Mouse (Mus musculus): ENCODE results near the gene Cebpzos. TPM values are rescaled to one million over a fixed set of nuclear protein-coding genes. Genes with fewer than 3 reads are reported as not detected.

Gene Cebpzos
- polyA plus RNA-seq, 1 experiment from 2014 or later, result 146 TPM

GRCm38 (mm10) chr17:78888554-78888953 is 27.7 kb upstream of the Cebpzos start:
- no peaks in the 10 kb centered on the region for H3K9me3 ChIP-seq (replicated peaks; ENCODE audit: low read length)
- H3K36me3 ChIP-seq (ENCODE audit: insufficient read depth, low read length), result no peaks in the 10 kb centered on the region
- ATAC-seq (replicated peaks; ENCODE audit: low FRiP score, low read depth) (no peak), DNase-seq (ENCODE audit: low spot score) (no peak)
- WGBS, result 78% methylated on average over 4 of the region's 4 CpGs
- H3K4me1 ChIP-seq (replicated peaks; ENCODE audit: insufficient read depth, low read length), result no peaks in the 10 kb centered on the region
- no peak overlapping the region for H3K27ac ChIP-seq
- H3K27me3 ChIP-seq (ENCODE audit: insufficient read depth, low read length), result no peaks in the 10 kb centered on the region
- H3K9ac ChIP-seq (ENCODE audit: low read depth, low read length), result no peak overlapping the region
- TF ChIP-seq CTCF (IDR thresholded peaks at IDR 0.05; ENCODE audit: low read depth), result no peak
- no peak overlapping the region for H3K4me2 ChIP-seq (ENCODE audit: low read length)
- H3K4me3 ChIP-seq (replicated peaks; ENCODE audit: low read depth, low read length), result no peak overlapping the region

DNA sequence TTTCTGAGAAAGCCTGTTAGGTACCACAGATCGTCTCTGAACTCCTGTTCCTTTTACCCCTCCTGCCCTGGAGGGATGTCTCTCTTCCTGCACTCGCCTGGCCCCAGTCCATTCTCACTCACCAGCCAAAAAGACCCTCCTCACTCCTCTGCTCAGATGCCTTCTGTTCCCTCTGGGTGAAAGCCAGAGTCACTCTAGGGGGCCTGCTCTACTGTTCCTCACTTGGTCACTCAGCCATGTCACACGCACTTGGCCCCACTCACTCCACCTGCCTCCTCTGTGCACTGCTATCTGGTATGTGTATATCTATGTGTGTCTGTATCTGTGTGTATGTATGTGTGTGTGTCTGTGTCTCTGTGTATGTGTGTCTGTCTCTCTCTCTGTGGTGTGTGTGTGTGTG is 27.1 kb upstream of the Cebpzos start:
- Histone ChIP-seq H3K4me3 (replicated peaks; ENCODE audit: low read depth, low read length) (no peak overlapping the region), H3K9ac (ENCODE audit: low read depth, low read length) (no peak overlapping the region), H3K27ac (no peak overlapping the region), H3K4me2 (ENCODE audit: low read length) (no peak overlapping the region), H3K9me3 (replicated peaks; ENCODE audit: low read length) (no peaks in the 10 kb centered on the region), H3K36me3 (ENCODE audit: insufficient read depth, low read length) (no peaks in the 10 kb centered on the region), H3K27me3 (ENCODE audit: insufficient read depth, low read length) (no peaks in the 10 kb centered on the region), H3K4me1 (replicated peaks; ENCODE audit: insufficient read depth, low read length) (no peaks in the 10 kb centered on the region)
- WGBS, result 48% methylated on average over 3 of the region's 3 CpGs
- no peak for TF ChIP-seq CTCF (IDR thresholded peaks at IDR 0.05; ENCODE audit: low read depth)
- no peak for ATAC-seq (replicated peaks; ENCODE audit: low FRiP score, low read depth)
- no peak for DNase-seq (ENCODE audit: low spot score)

DNA sequence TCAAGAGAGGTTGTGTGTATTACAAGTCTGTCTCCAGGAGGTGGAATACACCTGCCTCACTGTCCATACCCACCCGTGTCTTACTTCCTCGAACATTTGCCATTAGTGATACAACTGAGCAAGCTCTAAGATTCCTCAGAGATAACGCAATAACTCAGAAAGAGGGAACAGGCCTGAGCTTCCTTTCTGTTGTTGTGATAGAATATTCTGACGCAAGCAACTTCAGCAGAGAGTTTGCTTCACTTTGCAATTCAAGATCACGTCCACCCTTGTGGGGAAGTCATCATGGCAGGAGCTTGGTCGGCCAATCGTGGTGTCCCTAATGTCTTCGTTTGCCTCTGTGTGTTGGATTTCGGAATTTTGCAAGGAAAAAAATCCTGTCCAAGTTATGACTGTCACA is 25.3 kb upstream of the Cebpzos start:
- Histone ChIP-seq H3K27me3 (ENCODE audit: insufficient read depth, low read length) (no peaks in the 10 kb centered on the region), H3K9me3 (replicated peaks; ENCODE audit: low read length) (no peaks in the 10 kb centered on the region), H3K4me2 (ENCODE audit: low read length) (no peak overlapping the region), H3K27ac (no peak overlapping the region), H3K9ac (ENCODE audit: low read depth, low read length) (no peak overlapping the region), H3K4me1 (replicated peaks; ENCODE audit: insufficient read depth, low read length) (no peaks in the 10 kb centered on the region), H3K36me3 (ENCODE audit: insufficient read depth, low read length) (no peaks in the 10 kb centered on the region), H3K4me3 (replicated peaks; ENCODE audit: low read depth, low read length) (no peak overlapping the region)
- ATAC-seq (replicated peaks; ENCODE audit: low FRiP score, low read depth), result no peak
- 79% methylated on average over 9 of the region's 9 CpGs for WGBS
- DNase-seq (ENCODE audit: low spot score), result no peak
- no peak for TF ChIP-seq CTCF (IDR thresholded peaks at IDR 0.05; ENCODE audit: low read depth)

DNA sequence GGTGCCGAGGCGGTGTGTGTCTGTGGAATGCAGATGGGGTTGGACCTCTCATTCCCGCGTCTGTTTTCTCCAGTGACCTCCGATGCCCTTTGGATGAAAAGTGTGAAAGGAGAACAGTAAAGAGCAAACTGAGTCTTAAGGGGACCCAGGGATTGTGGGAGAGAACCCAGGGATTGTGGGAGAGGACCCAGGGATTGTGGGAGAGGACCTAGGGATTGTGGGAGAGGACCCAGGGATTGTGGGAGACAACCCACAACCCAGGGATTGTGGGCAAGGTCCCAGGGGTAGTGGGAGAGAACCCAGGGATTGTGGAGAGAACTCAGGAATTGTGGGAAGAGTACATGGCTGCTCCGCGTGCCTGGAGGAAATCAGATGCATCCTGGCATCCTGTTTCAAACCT is 21.3 kb upstream of the Cebpzos start:
- Histone ChIP-seq H3K9me3 (replicated peaks; ENCODE audit: low read length) (no peaks in the 10 kb centered on the region), H3K4me3 (replicated peaks; ENCODE audit: low read depth, low read length) (no peak overlapping the region), H3K4me1 (replicated peaks; ENCODE audit: insufficient read depth, low read length) (no peaks in the 10 kb centered on the region), H3K36me3 (ENCODE audit: insufficient read depth, low read length) (no peaks in the 10 kb centered on the region), H3K27ac (no peak overlapping the region), H3K9ac (ENCODE audit: low read depth, low read length) (no peak overlapping the region), H3K4me2 (ENCODE audit: low read length) (no peak overlapping the region), H3K27me3 (ENCODE audit: insufficient read depth, low read length) (no peaks in the 10 kb centered on the region)
- DNase-seq (ENCODE audit: low spot score) (no peak), ATAC-seq (replicated peaks; ENCODE audit: low FRiP score, low read depth) (no peak)
- WGBS, result 85% methylated on average over 7 of the region's 7 CpGs
- no peak for TF ChIP-seq CTCF (IDR thresholded peaks at IDR 0.05; ENCODE audit: low read depth)

GRCm38 (mm10) chr17:78895394-78895793 is 20.9 kb upstream of the Cebpzos start:
- H3K9me3 ChIP-seq (replicated peaks; ENCODE audit: low read length), result no peaks in the 10 kb centered on the region
- no peaks in the 10 kb centered on the region for H3K4me1 ChIP-seq (replicated peaks; ENCODE audit: insufficient read depth, low read length)
- ATAC-seq (replicated peaks; ENCODE audit: low FRiP score, low read depth) (no peak), DNase-seq (ENCODE audit: low spot score) (peak; percentile 92)
- peak overlapping the region; percentile 52 for H3K4me2 ChIP-seq (ENCODE audit: low read length)
- TF ChIP-seq CTCF (IDR thresholded peaks at IDR 0.05; ENCODE audit: low read depth), result peak; percentile 76
- no peaks in the 10 kb centered on the region for H3K36me3 ChIP-seq (ENCODE audit: insufficient read depth, low read length)
- no peak overlapping the region for H3K27ac ChIP-seq
- H3K4me3 ChIP-seq (replicated peaks; ENCODE audit: low read depth, low read length), result no peak overlapping the region
- WGBS, result 16% methylated on average over 8 of the region's 8 CpGs
- peak overlapping the region; percentile 43; the same call in 1 of the 2 replicates for H3K9ac ChIP-seq (ENCODE audit: low read depth, low read length)
- no peaks in the 10 kb centered on the region for H3K27me3 ChIP-seq (ENCODE audit: insufficient read depth, low read length)

GRCm38 (mm10) chr17:78903158-78903557 is 13.1 kb upstream of the Cebpzos start:
- DNase-seq (ENCODE audit: low spot score), result no peak
- no peak; the same call in 1 of the 2 replicates for ATAC-seq (replicated peaks; ENCODE audit: low FRiP score, low read depth)
- Histone ChIP-seq H3K4me3 (replicated peaks; ENCODE audit: low read depth, low read length) (no peak overlapping the region), H3K4me2 (ENCODE audit: low read length) (no peak overlapping the region), H3K27ac (no peak overlapping the region), H3K27me3 (ENCODE audit: insufficient read depth, low read length) (no peaks in the 10 kb centered on the region), H3K36me3 (ENCODE audit: insufficient read depth, low read length) (no peaks in the 10 kb centered on the region), H3K9ac (ENCODE audit: low read depth, low read length) (no peak overlapping the region), H3K4me1 (replicated peaks; ENCODE audit: insufficient read depth, low read length) (no peaks in the 10 kb centered on the region), H3K9me3 (replicated peaks; ENCODE audit: low read length) (no peaks in the 10 kb centered on the region)
- WGBS, result 52% methylated on average over 2 of the region's 2 CpGs
- no peak for TF ChIP-seq CTCF (IDR thresholded peaks at IDR 0.05; ENCODE audit: low read depth)

GRCm38 (mm10) chr17:78906892-78907291 is 9.4 kb upstream of the Cebpzos start, which contains the start of gene Sult6b1:
Gene Sult6b1 (minus strand): TSS chr17:78906992.
- H3K4me2 ChIP-seq (ENCODE audit: low read length), result no peak within 1 kb of the TSS
- H3K27ac ChIP-seq, result no peak within 1 kb of the TSS
- no peaks in the 10 kb centered on the region for H3K27me3 ChIP-seq (ENCODE audit: insufficient read depth, low read length)
- H3K4me1 ChIP-seq (replicated peaks; ENCODE audit: insufficient read depth, low read length), result no peaks in the 10 kb centered on the region
- DNase-seq (ENCODE audit: low spot score), result no peak
- H3K4me3 ChIP-seq (replicated peaks; ENCODE audit: low read depth, low read length), result no peak within 1 kb of the TSS
- WGBS, result 71% methylated on average over 5 of the region's 5 CpGs
- ATAC-seq (replicated peaks; ENCODE audit: low FRiP score, low read depth), result no peak
- no peaks in the 10 kb centered on the region for H3K36me3 ChIP-seq (ENCODE audit: insufficient read depth, low read length)
- H3K9me3 ChIP-seq (replicated peaks; ENCODE audit: low read length), result no peaks in the 10 kb centered on the region
- no peak within 1 kb of the TSS for H3K9ac ChIP-seq (ENCODE audit: low read depth, low read length)
- no peak for TF ChIP-seq CTCF (IDR thresholded peaks at IDR 0.05; ENCODE audit: low read depth)

Measured in kidney, postnatal 0 days (tissue).